Mouse (Mus musculus) kidney, adult 2 months (tissue): ENCODE measurements around the gene Hoxc5. TPM values are rescaled to one million over a fixed set of nuclear protein-coding genes. Genes with fewer than 3 reads are reported as not detected.

Source experiments
- DNase-seq: peaks from one replicate; pipeline ENCODE4 v3.0.0; 2021
- H3K27ac ChIP-seq: fragments of 200-500 bp; 2 replicates; pipeline ENCODE4 v1.5.1; 2012; ENCODE audit warnings: low read depth, low read length, control low read depth, inconsistent platforms; ENCODE audit not compliant: insufficient read depth
- H3K27me3 ChIP-seq: fragments of 200-500 bp; replicated peaks from 2 replicates; pipeline ENCODE4 v1.6.1; 2012; ENCODE audit warnings: mild to moderate bottlenecking, moderate library complexity, low read length, inconsistent platforms; ENCODE audit not compliant: control insufficient read depth, insufficient read depth
- H3K36me3 ChIP-seq: fragments of 200-500 bp; 2 replicates; pipeline ENCODE4 v1.6.1; 2012; ENCODE audit warnings: mild to moderate bottlenecking, moderate library complexity, low read length, inconsistent platforms; ENCODE audit not compliant: control insufficient read depth, insufficient read depth
- H3K4me1 ChIP-seq: fragments of 200-500 bp; 2 replicates; pipeline ENCODE4 v1.6.1; 2011; ENCODE audit warnings: low read length; ENCODE audit not compliant: control insufficient read depth, insufficient read depth
- H3K4me3 ChIP-seq: fragments of 200-500 bp; 2 replicates; pipeline ENCODE4 v1.5.1; 2011; ENCODE audit warnings: mild to moderate bottlenecking, low read depth, low read length, control low read depth; ENCODE audit not compliant: insufficient read depth
- CTCF ChIP-seq: fragments of 200-500 bp; conservative IDR thresholded peaks from 2 replicates; pipeline ENCODE4 v1.5.1; 2011; ENCODE audit warnings: low read depth, mild to moderate bottlenecking, control low read depth, low read length, moderate library complexity, mixed read lengths; ENCODE audit not compliant: insufficient read depth, insufficient read length
- POLR2A ChIP-seq: fragments of 200-500 bp; IDR thresholded peaks from one replicate; pipeline ENCODE4 v1.6.1; 2011; ENCODE audit warnings: low read depth, low read length, control low read depth
- WGBS: fragments of 180-500 bp; shearing (Covaris S2); methylation state at CpG from one replicate; pipeline ENCODE4 v1.1.7; 2018; 5-methylcytosine and 5-hydroxymethylcytosine counted together
- polyA plus RNA-seq: library from polyadenylated mRNA; depleted of rRNA; stranded (reverse); fragments of >200 nt; gene quantifications from 2 replicates; pipeline ENCODE4 v1.2.3, GENCODE M21; 2012

The Hoxc5 gene
- polyA plus RNA-seq, 1 experiment = 4.0 TPM

DNA sequence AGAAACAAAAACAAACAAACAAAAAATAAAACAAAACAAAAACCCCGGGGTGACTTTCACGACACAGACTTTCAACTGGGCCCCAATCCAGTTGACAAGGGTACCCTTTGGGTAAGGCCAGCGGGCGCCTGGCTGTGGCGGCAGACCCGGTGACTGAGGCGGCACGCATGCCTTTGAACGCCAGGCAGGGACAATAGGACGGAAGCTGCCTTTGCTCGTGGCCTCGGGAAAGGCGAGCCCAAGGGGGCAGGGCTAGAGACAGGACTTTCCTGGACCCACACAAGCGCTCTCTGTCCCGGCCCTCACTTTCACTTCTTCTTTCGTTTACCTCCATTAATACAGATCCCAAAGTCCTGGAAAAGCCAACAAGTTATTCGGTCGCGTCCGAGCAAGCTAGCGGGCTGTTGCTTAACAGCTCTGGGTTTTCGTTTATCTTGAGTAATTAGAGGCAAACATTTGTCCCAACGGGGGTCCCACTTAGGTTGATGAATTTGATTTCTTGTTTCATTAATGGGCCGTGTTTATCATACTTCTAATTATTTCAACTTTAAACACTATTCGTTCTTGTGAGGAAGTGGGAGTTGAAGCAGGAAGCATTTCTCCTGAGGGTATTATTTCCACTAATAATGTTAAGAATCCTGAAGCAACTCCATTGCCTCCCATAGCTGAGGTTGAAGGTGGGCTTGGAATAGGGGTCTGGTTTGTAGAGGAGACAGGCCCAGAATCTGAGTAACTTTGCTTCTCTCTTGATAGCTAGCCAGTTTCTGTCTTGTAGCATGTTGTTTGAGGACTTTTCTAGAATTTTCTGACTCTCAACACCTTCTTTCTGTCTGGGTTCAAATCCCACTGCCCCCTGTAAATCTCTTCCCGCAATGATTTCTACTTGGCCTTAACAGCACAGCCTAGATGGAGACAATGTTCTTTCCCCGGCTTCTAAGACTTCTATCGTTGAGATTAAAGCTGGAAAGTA is 3.3 kb upstream of the Hoxc5 start:
- no peaks in the 10 kb centered on the region for H3K36me3 ChIP-seq
- peak; percentile 81 for DNase-seq
- H3K27ac ChIP-seq = peak overlapping the region; percentile 93
- H3K4me1 ChIP-seq = peaks cover 3% of the 10 kb centered on the region; the same call in 1 of the 2 replicates
- no peaks in the 10 kb centered on the region for H3K27me3 ChIP-seq
- TF ChIP-seq CTCF = no peak
- no peak for TF ChIP-seq POLR2A
- WGBS = 10% methylated on average over 28 of the region's 28 CpGs
- peak overlapping the region; percentile 15; the same call in 1 of the 2 replicates for H3K4me3 ChIP-seq

DNA sequence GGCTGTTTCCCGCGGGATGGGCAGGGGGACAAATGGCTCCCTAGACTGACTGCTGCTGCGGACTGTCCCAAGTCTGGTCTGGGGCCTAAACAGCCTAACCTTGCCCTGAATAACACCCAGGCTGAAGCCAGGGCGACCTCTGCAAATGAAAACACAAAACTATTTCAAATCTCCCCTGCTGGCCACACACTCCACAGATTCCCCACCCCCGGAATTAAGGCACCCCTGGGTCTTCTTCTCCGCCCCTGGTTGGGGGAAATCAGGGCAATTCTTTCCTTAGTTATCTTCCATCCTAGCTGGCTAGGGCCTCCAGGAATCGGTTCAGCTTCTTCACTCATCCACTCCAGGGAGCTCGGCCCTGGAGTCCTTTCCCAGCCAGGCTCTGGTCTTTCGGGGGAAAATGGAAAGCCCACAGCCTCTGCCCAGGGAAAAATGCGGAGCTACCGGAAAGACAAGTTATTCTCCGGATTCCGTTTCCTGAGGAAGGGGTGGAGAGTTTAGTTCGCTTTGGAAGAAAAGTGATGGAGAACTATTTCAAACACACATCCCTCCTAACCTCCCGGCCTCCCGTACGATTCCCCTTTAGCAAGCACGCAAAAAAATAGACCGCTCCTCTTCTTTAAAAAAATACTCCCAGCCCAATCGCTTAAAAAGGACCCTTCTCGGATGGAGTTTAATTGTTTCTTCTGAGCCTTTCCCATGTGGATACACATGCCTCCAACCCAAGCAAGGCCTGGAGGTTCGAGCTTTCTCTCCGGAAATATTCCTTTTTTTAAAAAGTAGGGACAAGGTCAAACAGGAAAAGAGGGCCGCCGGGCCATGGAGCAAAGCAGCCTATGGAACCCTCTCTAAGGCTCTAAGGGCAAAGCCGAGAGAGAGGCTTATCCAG is 2.0 kb upstream of the Hoxc5 start:
- Histone ChIP-seq H3K27ac (peak overlapping the region; percentile 93), H3K4me3 (peak overlapping the region; percentile 50), H3K27me3 (no peaks in the 10 kb centered on the region), H3K36me3 (no peaks in the 10 kb centered on the region), H3K4me1 (peaks cover 4% of the 10 kb centered on the region; the same call in 1 of the 2 replicates)
- no peak for TF ChIP-seq CTCF
- no peak for TF ChIP-seq POLR2A
- WGBS = 24% methylated on average over 26 of the region's 26 CpGs
- no peak for DNase-seq

DNA sequence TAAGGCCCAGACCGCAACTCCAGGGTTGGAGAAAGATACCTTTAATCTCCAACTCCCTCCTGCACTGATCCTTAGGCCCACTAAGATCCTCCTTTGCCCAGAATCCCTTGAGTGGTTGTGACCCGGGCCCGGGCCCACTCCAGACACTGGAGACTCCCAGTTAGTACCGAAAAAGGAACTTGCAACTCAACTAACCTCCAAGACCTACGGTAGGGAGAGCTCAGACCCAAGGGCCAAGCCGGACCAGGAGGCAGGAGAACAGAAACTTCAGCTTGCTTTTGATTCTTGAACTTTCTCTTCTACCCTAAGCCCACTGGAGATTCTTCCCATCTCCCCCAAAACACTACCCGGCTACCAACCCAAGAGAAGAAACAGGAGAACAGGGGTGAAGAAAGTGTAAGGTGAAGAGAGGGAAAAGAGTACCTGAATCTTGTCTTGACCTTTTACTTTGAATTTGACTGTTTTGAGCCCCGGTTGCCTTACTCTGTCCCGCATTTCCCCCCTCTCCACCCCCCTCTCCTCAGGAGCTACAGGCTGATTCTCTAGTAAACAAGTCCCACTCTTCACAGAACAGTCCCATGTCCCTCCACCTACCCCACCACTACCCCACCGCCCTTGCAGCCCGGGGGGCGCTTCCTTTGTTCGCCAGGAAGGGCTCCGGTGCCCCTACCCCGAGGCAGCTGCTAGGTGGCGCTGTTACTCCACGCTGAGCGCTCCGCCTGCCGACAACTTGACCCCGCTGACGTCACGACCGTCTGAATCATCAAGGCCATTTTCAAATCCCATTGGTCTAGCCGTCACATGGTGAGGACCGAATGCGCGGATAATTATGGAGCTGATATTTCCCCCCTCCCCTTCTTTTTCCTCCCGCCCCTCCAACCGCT is 1.1 kb upstream of the Hoxc5 start:
- Histone ChIP-seq H3K36me3 (no peaks in the 10 kb centered on the region), H3K4me1 (peaks cover 4% of the 10 kb centered on the region; the same call in 1 of the 2 replicates), H3K4me3 (peak overlapping the region; percentile 59), H3K27ac (peak overlapping the region; percentile 93), H3K27me3 (no peaks in the 10 kb centered on the region)
- peak; percentile 96 for DNase-seq
- WGBS = 8% methylated on average over 29 of the region's 30 CpGs
- peak; percentile 80 for TF ChIP-seq CTCF
- TF ChIP-seq POLR2A = peak; percentile 43

DNA sequence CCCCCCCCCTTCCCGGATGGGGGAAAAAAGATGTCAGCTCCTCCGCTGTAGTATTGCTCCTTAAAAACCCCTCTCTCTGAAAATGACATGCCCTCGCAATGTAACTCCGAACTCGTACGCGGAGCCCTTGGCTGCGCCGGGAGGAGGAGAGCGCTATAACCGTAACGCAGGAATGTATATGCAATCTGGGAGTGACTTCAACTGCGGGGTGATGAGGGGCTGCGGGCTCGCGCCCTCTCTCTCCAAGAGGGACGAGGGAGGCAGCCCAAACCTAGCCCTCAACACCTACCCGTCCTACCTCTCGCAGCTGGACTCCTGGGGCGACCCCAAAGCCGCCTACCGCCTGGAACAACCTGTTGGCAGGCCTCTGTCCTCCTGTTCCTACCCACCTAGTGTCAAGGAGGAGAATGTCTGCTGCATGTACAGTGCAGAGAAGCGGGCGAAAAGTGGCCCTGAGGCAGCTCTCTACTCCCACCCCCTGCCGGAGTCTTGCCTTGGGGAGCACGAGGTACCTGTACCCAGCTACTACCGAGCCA is 399 bp upstream of the Hoxc5 start, which contains the start of gene Hoxc10:
TSS of gene Hoxc10 (plus strand) at position 21 of the 536 bp plus-strand sequence.
- peak; percentile 53 for DNase-seq
- Histone ChIP-seq H3K27me3 (no peaks in the 10 kb centered on the region), H3K27ac (peak within 1 kb of the TSS; percentile 93), H3K4me1 (peaks cover 4% of the 10 kb centered on the region; the same call in 1 of the 2 replicates), H3K36me3 (no peaks in the 10 kb centered on the region), H3K4me3 (peak within 1 kb of the TSS; percentile 59)
- WGBS = 3% methylated on average over 27 of the region's 27 CpGs
- TF ChIP-seq CTCF (no peak), POLR2A (no peak)

DNA sequence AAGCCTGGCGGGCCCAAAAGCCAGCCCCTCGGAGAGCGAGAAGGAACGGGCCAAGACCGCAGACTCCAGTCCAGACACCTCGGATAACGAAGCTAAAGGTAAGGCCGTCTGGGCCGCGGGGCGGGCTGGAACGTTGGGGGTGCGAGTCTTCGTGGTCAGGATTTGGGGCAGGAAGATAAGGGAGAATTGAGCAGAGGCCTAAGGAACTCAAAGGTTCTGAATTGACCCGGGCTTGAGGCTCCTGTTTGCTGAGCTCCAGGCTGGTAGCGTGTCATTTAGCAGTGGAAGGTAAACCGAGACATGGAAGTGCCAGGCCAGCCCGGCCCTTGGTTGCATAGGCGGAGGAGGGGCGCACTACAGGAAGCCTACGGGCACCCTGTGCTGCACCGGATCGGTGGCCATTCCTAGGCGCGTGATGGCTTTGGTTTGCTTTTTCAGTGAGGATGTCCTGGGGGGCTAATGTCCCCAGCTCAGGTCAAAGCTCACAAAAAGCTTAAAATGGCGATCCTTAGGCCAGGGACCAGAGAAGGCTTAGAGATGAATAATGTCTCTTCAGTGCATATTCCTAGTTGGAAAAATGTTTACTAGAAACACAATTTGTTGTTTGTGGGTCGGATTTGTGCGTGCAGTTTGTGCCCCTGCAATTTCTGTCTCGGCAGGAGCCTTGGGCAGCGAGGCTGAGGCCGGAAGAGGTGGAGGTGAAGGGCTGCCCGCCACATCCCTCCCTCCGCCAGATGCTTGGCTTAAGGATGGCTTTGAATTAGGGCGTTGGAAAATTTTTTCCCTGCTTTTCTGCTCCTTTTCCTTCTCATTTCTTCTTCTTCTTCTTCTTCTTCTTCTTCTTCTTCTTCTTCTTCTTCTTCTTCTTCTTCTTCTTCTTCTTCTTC is 511 bp downstream of the Hoxc5 start:
- 12% methylated on average over 34 of the region's 34 CpGs for WGBS
- Histone ChIP-seq H3K4me3 (peak overlapping the region; percentile 59), H3K36me3 (no peaks in the 10 kb centered on the region), H3K27ac (peak overlapping the region; percentile 85), H3K27me3 (no peaks in the 10 kb centered on the region), H3K4me1 (peaks cover 4% of the 10 kb centered on the region; the same call in 1 of the 2 replicates)
- TF ChIP-seq POLR2A (no peak), CTCF (no peak)
- DNase-seq = no peak
